Mouse (Mus musculus) hindbrain, embryonic 14.5 days (tissue): ENCODE data around the gene Ifih1. TPM values are rescaled to one million over a fixed set of nuclear protein-coding genes. Genes with fewer than 3 reads are reported as not detected.

Experiments
- ATAC-seq: fragments of 200-750 bp; cut with Nextera tagmentation; 2 replicates; pipeline ENCODE4 v1.8.0; 2017; ENCODE audit warnings: moderate number of reproducible peaks, mild to moderate bottlenecking, moderate TSS enrichment, moderate library complexity; ENCODE audit not compliant: low FRiP score
- DNase-seq: peaks from one replicate; pipeline ENCODE4 v3.0.0-alpha.2; 2015; ENCODE audit warnings: low spot score
- H3K27ac ChIP-seq: fragments of 300-500 bp; sonication (generic); 2 replicates; pipeline ENCODE4 v1.5.1; 2014; ENCODE audit warnings: mild to moderate bottlenecking, moderate library complexity
- H3K27me3 ChIP-seq: fragments of 300-500 bp; sonication (generic); 2 replicates; pipeline ENCODE4 v1.6.1; 2014; ENCODE audit warnings: mild to moderate bottlenecking, low read length, mixed read lengths; ENCODE audit not compliant: control insufficient read depth, insufficient read depth
- H3K36me3 ChIP-seq: fragments of 300-500 bp; sonication (generic); replicated peaks from 2 replicates; pipeline ENCODE4 v1.6.1; 2014; ENCODE audit not compliant: control insufficient read depth, insufficient read depth
- H3K4me1 ChIP-seq: fragments of 300-500 bp; sonication (generic); replicated peaks from 2 replicates; pipeline ENCODE4 v1.6.1; 2014; ENCODE audit warnings: antibody characterized with exemption, low read length, mixed read lengths; ENCODE audit not compliant: control insufficient read depth, insufficient read depth
- H3K4me2 ChIP-seq: fragments of 300-500 bp; sonication (generic); replicated peaks from 2 replicates; pipeline ENCODE4 v1.6.1; 2014; ENCODE audit warnings: mild to moderate bottlenecking, moderate library complexity
- H3K4me3 ChIP-seq: fragments of 300-500 bp; sonication (generic); replicated peaks from 2 replicates; pipeline ENCODE4 v1.5.1; 2014; ENCODE audit warnings: mild to moderate bottlenecking, low read length
- H3K9ac ChIP-seq: fragments of 300-500 bp; sonication (generic); 2 replicates; pipeline ENCODE4 v1.6.1; 2014
- H3K9me3 ChIP-seq: fragments of 300-500 bp; sonication (generic); 2 replicates; pipeline ENCODE4 v1.6.1; 2016; ENCODE audit warnings: low read length; ENCODE audit not compliant: control insufficient read depth
- WGBS: fragments of 180-500 bp; shearing (Covaris S2); extraction: QIAGEN DNeasy Blood & Tissue Kit; methylation state at CpG from one replicate; pipeline ENCODE4 v1.1.7; 2014; 5-methylcytosine and 5-hydroxymethylcytosine counted together
- polyA plus RNA-seq: library from polyadenylated mRNA; unstranded; fragments of >200 nt; fragmentation: Nextera tagmentation; extraction: Ambion mirVana; gene quantifications from 2 replicates; pipeline ENCODE4 v1.2.1, GENCODE M21; 2014

The Ifih1 gene
- polyA plus RNA-seq, 1 experiment from 2014 or later, result 2.2 TPM

- ATAC-seq, result no peak
- Histone ChIP-seq H3K9me3 (no peaks in the 10 kb centered on the region), H3K27ac (no peak overlapping the region), H3K4me3 (peak overlapping the region; percentile 43), H3K4me2 (peak overlapping the region; percentile 80), H3K9ac (peak overlapping the region; percentile 47; the same call in 1 of the 2 replicates), H3K36me3 (no peaks in the 10 kb centered on the region), H3K4me1 (0 out of 2 replicates have a peak, but pooled peaks cover 4% of the 10 kb centered on the region), H3K27me3 (peaks cover 15% of the 10 kb centered on the region; the same call in 1 of the 2 replicates)
- WGBS, result 39% methylated on average over 12 of the region's 12 CpGs
- DNase-seq, result no peak
Measured at GRCm38 (mm10) chr2:62645475-62645874, 580 bp downstream of the Ifih1 start.

GRCm38 (mm10) chr2:62644891-62645290, 1.2 kb downstream of the Ifih1 start:
- Histone ChIP-seq H3K4me2 (no peak overlapping the region), H3K4me3 (no peak overlapping the region), H3K4me1 (0 out of 2 replicates have a peak, but pooled peaks cover 4% of the 10 kb centered on the region), H3K27me3 (peaks cover 15% of the 10 kb centered on the region; the same call in 1 of the 2 replicates), H3K9me3 (no peaks in the 10 kb centered on the region), H3K27ac (no peak overlapping the region), H3K36me3 (no peaks in the 10 kb centered on the region), H3K9ac (no peak overlapping the region)
- ATAC-seq (no peak), DNase-seq (no peak)
- 92% methylated on average over 5 of the region's 5 CpGs for WGBS

- no peak overlapping the region for H3K9ac ChIP-seq
- peak overlapping the region; percentile 31; the same call in 1 of the 2 replicates for H3K4me2 ChIP-seq
- 0 out of 2 replicates have a peak, but pooled peaks cover 4% of the 10 kb centered on the region for H3K4me1 ChIP-seq
- DNase-seq (peak; percentile 63), ATAC-seq (peak; percentile 46; the same call in 1 of the 2 replicates)
- no peaks in the 10 kb centered on the region for H3K36me3 ChIP-seq
- H3K9me3 ChIP-seq, result no peaks in the 10 kb centered on the region
- 39% methylated on average over 21 of the region's 21 CpGs for WGBS
- peaks cover 15% of the 10 kb centered on the region; the same call in 1 of the 2 replicates for H3K27me3 ChIP-seq
- no peak overlapping the region for H3K27ac ChIP-seq
- no peak overlapping the region for H3K4me3 ChIP-seq
Measured at GRCm38 (mm10) chr2:62643405-62644305, 2.4 kb downstream of the Ifih1 start.

GRCm38 (mm10) chr2:62639869-62640268, 6.2 kb downstream of the Ifih1 start:
- WGBS, result 100% methylated on average over 2 of the region's 2 CpGs
- H3K9me3 ChIP-seq, result no peaks in the 10 kb centered on the region
- H3K36me3 ChIP-seq, result no peaks in the 10 kb centered on the region
- H3K27me3 ChIP-seq, result peaks cover 9% of the 10 kb centered on the region; the same call in 1 of the 2 replicates
- H3K4me1 ChIP-seq, result 0 out of 2 replicates have a peak, but pooled peaks cover 4% of the 10 kb centered on the region
- H3K4me2 ChIP-seq, result no peak overlapping the region
- no peak for DNase-seq
- no peak overlapping the region for H3K4me3 ChIP-seq
- no peak overlapping the region for H3K27ac ChIP-seq
- H3K9ac ChIP-seq, result no peak overlapping the region
- ATAC-seq, result no peak

- Histone ChIP-seq H3K9me3 (no peaks in the 10 kb centered on the region), H3K27me3 (no peaks in the 10 kb centered on the region), H3K4me1 (no peaks in the 10 kb centered on the region), H3K4me2 (no peak overlapping the region), H3K27ac (no peak overlapping the region), H3K4me3 (no peak overlapping the region), H3K36me3 (no peaks in the 10 kb centered on the region), H3K9ac (no peak overlapping the region)
- 24% methylated on average over 6 of the region's 6 CpGs for WGBS
- peak; percentile 46; the same call in 1 of the 2 replicates for ATAC-seq
- peak; percentile 82 for DNase-seq
Measured at GRCm38 (mm10) chr2:62630446-62630845, 15.6 kb downstream of the Ifih1 start.

GRCm38 (mm10) chr2:62628356-62628755, 17.7 kb downstream of the Ifih1 start:
- no peaks in the 10 kb centered on the region for H3K27me3 ChIP-seq
- WGBS, result 93% methylated on average over 5 of the region's 5 CpGs
- ATAC-seq, result no peak

GRCm38 (mm10) chr2:62627728-62628127, 18.3 kb downstream of the Ifih1 start:
- Histone ChIP-seq H3K9ac (no peak overlapping the region), H3K4me1 (no peaks in the 10 kb centered on the region), H3K9me3 (no peaks in the 10 kb centered on the region), H3K4me2 (no peak overlapping the region), H3K36me3 (no peaks in the 10 kb centered on the region), H3K27me3 (no peaks in the 10 kb centered on the region), H3K27ac (no peak overlapping the region), H3K4me3 (no peak overlapping the region)
- ATAC-seq (no peak), DNase-seq (peak; percentile 77)
- 12% methylated on average over 5 of the region's 5 CpGs for WGBS

More at GRCm38 (mm10) chr2:62628356-62628755, 17.7 kb downstream of the Ifih1 start:
- H3K36me3 ChIP-seq, result no peaks in the 10 kb centered on the region
- no peak overlapping the region for H3K27ac ChIP-seq
- H3K4me2 ChIP-seq, result no peak overlapping the region
- H3K4me3 ChIP-seq, result no peak overlapping the region
- no peak overlapping the region for H3K9ac ChIP-seq
- H3K9me3 ChIP-seq, result no peaks in the 10 kb centered on the region
- no peak for DNase-seq
- H3K4me1 ChIP-seq, result no peaks in the 10 kb centered on the region

GRCm38 (mm10) chr2:62623024-62623441, 23.0 kb downstream of the Ifih1 start:
- Histone ChIP-seq H3K36me3 (no peaks in the 10 kb centered on the region), H3K9ac (no peak overlapping the region), H3K27ac (no peak overlapping the region), H3K9me3 (no peaks in the 10 kb centered on the region), H3K4me3 (no peak overlapping the region), H3K4me2 (no peak overlapping the region), H3K4me1 (no peaks in the 10 kb centered on the region), H3K27me3 (no peaks in the 10 kb centered on the region)
- DNase-seq (no peak), ATAC-seq (no peak)
- WGBS, result 88% methylated on average over 8 of the region's 8 CpGs

GRCm38 (mm10) chr2:62619679-62620078, 26.4 kb downstream of the Ifih1 start:
- ATAC-seq (no peak), DNase-seq (no peak)
- Histone ChIP-seq H3K36me3 (no peaks in the 10 kb centered on the region), H3K4me1 (no peaks in the 10 kb centered on the region), H3K4me2 (no peak overlapping the region), H3K4me3 (no peak overlapping the region), H3K27ac (no peak overlapping the region), H3K27me3 (no peaks in the 10 kb centered on the region), H3K9me3 (no peaks in the 10 kb centered on the region), H3K9ac (no peak overlapping the region)
- 70% methylated on average over 2 of the region's 2 CpGs for WGBS
